Mouse (Mus musculus) cerebellum, adult 2 months (tissue): ENCODE results near the gene Phf2.

ENCODE experiments used
- CTCF ChIP-seq: fragments of 200-500 bp; IDR thresholded peaks from 2 replicates; pipeline ENCODE4 v1.5.1; 2011; ENCODE audit warnings: low read depth, mild to moderate bottlenecking, control low read depth, low read length, moderate library complexity, borderline replicate concordance; ENCODE audit not compliant: insufficient read depth
- POLR2A ChIP-seq: fragments of 200-500 bp; IDR thresholded peaks from 2 replicates; pipeline ENCODE4 v1.6.1; 2011; ENCODE audit warnings: low read length, control low read depth, borderline replicate concordance; ENCODE audit not compliant: insufficient read depth

GRCm38 (mm10) chr13:48763701-48764245 is 107.1 kb downstream of the Phf2 start:
- TF ChIP-seq CTCF, result no peak
- no peak for TF ChIP-seq POLR2A
